In the genomic region with DNA sequence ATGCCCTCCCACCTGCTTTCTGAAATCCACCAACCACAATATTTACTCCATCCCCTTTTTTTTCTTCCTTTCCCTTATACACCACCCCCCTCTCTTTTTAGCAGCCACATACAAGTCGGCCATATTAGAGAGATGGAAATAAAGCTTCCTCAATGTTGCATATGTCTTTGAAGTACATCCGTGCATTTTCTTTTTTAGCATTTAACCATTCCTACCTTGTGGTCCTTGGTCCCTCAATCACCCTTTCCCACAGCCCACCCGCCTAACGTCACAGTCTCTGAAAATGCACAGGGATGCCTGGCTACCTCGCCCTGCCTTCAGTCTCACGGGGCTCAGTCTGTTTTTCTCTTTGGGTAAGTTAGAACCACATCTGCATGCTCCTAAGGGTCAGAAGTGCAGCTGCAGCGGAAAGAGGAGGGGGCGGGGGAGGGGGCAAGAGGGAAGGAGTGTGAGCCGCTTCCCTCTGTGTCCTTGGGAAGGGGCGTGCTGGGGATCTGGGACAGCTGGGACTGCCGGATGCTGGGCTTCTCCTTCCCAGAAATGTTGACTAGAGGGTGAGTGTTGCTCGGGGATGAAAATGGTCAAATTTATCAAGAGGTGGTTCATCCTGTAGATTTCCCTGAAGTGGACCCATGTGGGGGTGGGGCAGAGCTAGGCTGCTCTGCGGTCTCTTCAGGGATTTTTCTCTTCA, we compare ENCODE assay signal across 8 mouse cellular contexts. TPM values are rescaled to one million over a fixed set of nuclear protein-coding genes. Genes with fewer than 3 reads are reported as not detected.
DNase-seq lines count a peak whose midpoint lies in the region; ATAC-seq lines count a peak whose summit lies in the region.

A gene (plus strand): TSS at position 42 of the 691 bp plus-strand sequence.

- peak; percentile 38; the same call in 1 of the 2 replicates for ATAC-seq in hindbrain, embryonic 11.5 days (ENCODE audit: low FRiP score)
- no peak for ATAC-seq in liver, embryonic 13.5 days (ENCODE audit: low read depth)

- no peaks in the 10 kb centered on the region; the same call in 1 of the 2 replicates for H3K27me3 ChIP-seq in hindbrain, embryonic 11.5 days (ENCODE audit: control insufficient read depth, insufficient read depth, low read length)
- H3K27me3 ChIP-seq in liver, embryonic 13.5 days = peaks cover 45% of the 10 kb centered on the region

- peak within 1 kb of the TSS; percentile 70 for H3K9ac ChIP-seq in hindbrain, embryonic 11.5 days (ENCODE audit: low read depth, low read length)
- no peak within 1 kb of the TSS for H3K9ac ChIP-seq in liver, embryonic 13.5 days

- peaks cover 3% of the 10 kb centered on the region; the same call in 1 of the 2 replicates for H3K4me1 ChIP-seq in hindbrain, embryonic 11.5 days (replicated peaks; ENCODE audit: control insufficient read depth, insufficient read depth, low read length)
- peaks cover 5% of the 10 kb centered on the region; the same call in 1 of the 2 replicates for H3K4me1 ChIP-seq in liver, embryonic 13.5 days (replicated peaks)

- peak within 1 kb of the TSS; percentile 51 for H3K4me2 ChIP-seq in hindbrain, embryonic 11.5 days (replicated peaks; ENCODE audit: low read depth, low read length)
- peak within 1 kb of the TSS; percentile 44 for H3K4me2 ChIP-seq in liver, embryonic 13.5 days

- peak within 1 kb of the TSS; percentile 58 for H3K27ac ChIP-seq in hindbrain, embryonic 11.5 days (ENCODE audit: low read depth, low read length)
- no peak within 1 kb of the TSS for H3K27ac ChIP-seq in liver, embryonic 13.5 days

- DNase-seq in frontal cortex, adult 2 months (ENCODE audit: extremely low spot score in 1 of 2, low spot score in 1 of 2) = peak in 1 of 2 experiments; percentile 66
- DNase-seq in frontal cortex, postnatal 10 days (ENCODE audit: low spot score in 2 of 2) = no peak
- DNase-seq in right cerebral cortex, postnatal 25 days = peak; percentile 37
- DNase-seq in right cerebral cortex, postnatal 14 days = no peak
- DNase-seq in hindbrain, embryonic 11.5 days (ENCODE audit: low spot score) = peak; percentile 46
- DNase-seq in liver, embryonic 13.5 days = no peak
- peak; percentile 49 for DNase-seq in testis, postnatal 10 days (ENCODE audit: low spot score)
- no peak for DNase-seq in natural killer cell, adult 2 months (ENCODE audit: low spot score in 2 of 2)

- H3K4me3 ChIP-seq in hindbrain, embryonic 11.5 days (ENCODE audit: low read depth, low read length) = peak within 1 kb of the TSS; percentile 57
- peak within 1 kb of the TSS; percentile 45 for H3K4me3 ChIP-seq in liver, embryonic 13.5 days (replicated peaks)

- no peaks in the 10 kb centered on the region for H3K36me3 ChIP-seq in hindbrain, embryonic 11.5 days (ENCODE audit: control insufficient read depth, insufficient read depth, low read length)
- no peaks in the 10 kb centered on the region for H3K36me3 ChIP-seq in liver, embryonic 13.5 days

- no peaks in the 10 kb centered on the region for H3K9me3 ChIP-seq in hindbrain, embryonic 11.5 days (ENCODE audit: control insufficient read depth, low read length)
- H3K9me3 ChIP-seq in liver, embryonic 13.5 days (replicated peaks) = no peaks in the 10 kb centered on the region

- WGBS in hindbrain, embryonic 11.5 days = 1% methylated on average over 13 of the region's 13 CpGs
- 4% methylated on average over 13 of the region's 13 CpGs for WGBS in liver, embryonic 13.5 days (ENCODE audit: insufficient replicate concordance)

RNA-seq across cellular contexts. Expression of the gene that starts here (rescaled TPM):
- polyA plus RNA-seq in frontal cortex, adult 2 months (2012; rRNA removed) = 82.9 and 83.5 TPM in 2 replicates
- polyA plus RNA-seq in hindbrain, embryonic 11.5 days (2014; fragmentation: Nextera tagmentation; extraction: Ambion mirVana) = 3.8 and 4.7 TPM in 2 replicates
- polyA plus RNA-seq in liver, embryonic 13.5 days (2015; fragmentation: Nextera tagmentation; extraction: Ambion mirVana) = 0.38 and 0.45 TPM in 2 replicates

Comparison
In these comparisons a context has a peak if more than half of its experiments do, and no peak if none do; other contexts are left out.
1. RNA of the gene that starts here (polyA plus RNA-seq): 82.9 to 83.5 TPM in frontal cortex, adult 2 months; 3.8 to 4.7 TPM in hindbrain, embryonic 11.5 days and 0.38 to 0.45 TPM in liver, embryonic 13.5 days; every median in the first group is over 10 times any median in the second.
2. DNase-seq: peak in right cerebral cortex, postnatal 25 days (single experiment), hindbrain, embryonic 11.5 days (single experiment) and testis, postnatal 10 days (single experiment); none in frontal cortex, postnatal 10 days (0 of 2), right cerebral cortex, postnatal 14 days (single experiment), liver, embryonic 13.5 days (single experiment) and natural killer cell, adult 2 months (0 of 2).